Mouse (Mus musculus): Measurements from ENCODE around the gene Gm10563. TPM values are rescaled to one million over a fixed set of nuclear protein-coding genes. Genes with fewer than 3 reads are reported as not detected.
"Not testable (repeated sequence)": the region's sequence is repeated elsewhere in the genome, so short reads cannot be mapped to it uniquely, and the experiment has no call there.

Gene Gm10563
- not detected for polyA plus RNA-seq (2012; fragmentation: generic; extraction: Trizol)

GRCm38 (mm10) chr4:155645308-155645707, at the start of gene Gm10563:
Gm10563 (minus strand) TSS chr4:155645408.
- H3K27me3 ChIP-seq (ENCODE audit: control insufficient read depth, insufficient read depth, insufficient read length); H3K79me2 ChIP-seq (ENCODE audit: control insufficient read depth, insufficient read depth); H3K4me2 ChIP-seq (ENCODE audit: low read depth); H3K4me3 ChIP-seq; H3ac ChIP-seq (ENCODE audit: control insufficient read depth, insufficient read length): not testable (repeated sequence)
- H3K36me3 ChIP-seq (ENCODE audit: control insufficient read depth, insufficient read depth), result peaks cover 48% of the 10 kb centered on the region

DNA sequence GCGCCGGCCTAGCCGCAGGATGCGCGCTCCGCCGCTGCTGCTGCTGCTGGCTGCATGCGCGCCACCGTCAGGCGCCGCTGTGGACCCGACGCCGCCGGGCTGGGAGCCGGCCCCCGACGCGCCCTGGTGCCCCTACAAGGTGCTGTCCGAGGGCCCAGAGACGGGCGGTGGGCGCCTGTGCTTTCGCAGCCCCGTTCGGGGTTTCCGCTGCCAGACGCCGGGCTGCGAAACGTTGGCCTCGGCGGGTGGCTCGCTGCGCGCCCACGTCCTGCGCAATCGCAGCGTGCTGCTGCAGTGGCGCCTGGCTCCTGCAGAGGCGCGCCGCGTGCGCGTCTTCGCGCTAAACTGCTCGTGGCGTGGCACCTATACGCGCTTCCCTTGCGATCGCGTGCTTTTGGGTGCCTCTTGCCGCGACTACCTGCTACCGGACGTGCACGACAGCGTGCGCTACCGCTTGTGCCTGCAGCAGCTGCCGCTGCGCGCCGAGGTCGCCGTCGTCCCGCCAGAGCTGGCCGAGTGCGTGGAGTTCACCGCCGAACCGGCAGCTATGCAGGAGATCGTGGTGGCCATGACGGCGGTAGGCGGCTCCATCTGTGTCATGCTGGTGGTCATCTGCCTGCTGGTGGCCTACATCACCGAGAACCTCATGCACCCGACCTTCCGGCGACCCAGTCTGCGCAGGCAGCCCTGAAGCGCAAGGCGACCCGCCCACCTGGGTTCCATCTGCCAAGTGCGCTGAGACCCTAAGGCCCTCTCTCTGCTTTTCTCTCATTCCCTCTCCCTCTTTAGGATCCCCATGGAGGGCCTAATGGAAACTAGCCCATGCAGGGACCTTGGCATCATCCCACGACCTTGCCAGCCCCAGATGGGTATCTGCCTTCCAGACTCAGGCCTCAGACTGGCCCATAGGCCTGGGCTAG, 49.5 kb upstream of the Gm10563 start:
- peak overlapping the region; percentile 15 for H3K4me3 ChIP-seq
- H3K4me2 ChIP-seq (ENCODE audit: low read depth), result peak overlapping the region; percentile 69
- H3K27me3 ChIP-seq (ENCODE audit: control insufficient read depth, insufficient read depth, insufficient read length), result no peaks in the 10 kb centered on the region
- H3K36me3 ChIP-seq (ENCODE audit: control insufficient read depth, insufficient read depth), result no peaks in the 10 kb centered on the region
- TF ChIP-seq POLR2A (IDR thresholded peaks at IDR 0.05; ENCODE audit: insufficient read length, low read depth) (peak; percentile 52), POLR2AphosphoS2 (IDR thresholded peaks at IDR 0.05; ENCODE audit: insufficient read length, low read depth) (no peak), MYOD1 (IDR thresholded peaks at IDR 0.05; ENCODE audit: control insufficient read depth in 1 of 3, insufficient read length in 2 of 3, low read depth in 2 of 3) (peak in 2 of 3 experiments; percentile 25 to 71), MYOG (IDR thresholded peaks at IDR 0.05; ENCODE audit: control insufficient read depth in 1 of 3, insufficient read depth in 1 of 3, insufficient read length in 2 of 3, low read depth in 2 of 3) (peak in 1 of 3 experiments; percentile 27)
- peak overlapping the region; percentile 43 for H3ac ChIP-seq (ENCODE audit: control insufficient read depth, insufficient read length)
- H3K79me2 ChIP-seq (ENCODE audit: control insufficient read depth, insufficient read depth), result no peaks in the 10 kb centered on the region

DNA sequence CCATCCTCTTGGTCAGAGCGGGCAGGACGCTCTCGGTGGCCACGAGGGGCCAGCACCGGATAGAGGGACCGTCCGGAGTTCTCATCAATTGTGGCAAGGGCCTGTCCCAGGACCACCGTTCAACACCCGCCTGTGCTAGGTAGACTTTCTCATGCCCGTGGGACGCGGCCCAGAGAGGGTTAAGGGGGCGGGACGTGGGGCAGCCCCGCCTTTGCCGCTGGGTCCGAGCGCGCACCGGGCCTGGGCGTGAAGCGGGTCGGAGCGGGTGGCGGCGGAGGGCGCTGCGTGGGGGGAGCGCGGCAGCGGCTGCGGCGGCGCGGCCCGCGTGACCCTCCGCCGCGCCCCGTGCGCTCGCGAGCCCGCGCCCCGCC, 48.9 kb upstream of the Gm10563 start, which contains the start of gene Fndc10:
Gene Fndc10 (plus strand): TSS at position 232 of the 371 bp plus-strand sequence.
- Histone ChIP-seq H3K36me3 (ENCODE audit: control insufficient read depth, insufficient read depth) (no peaks in the 10 kb centered on the region), H3K4me3 (peak within 1 kb of the TSS; percentile 15), H3K27me3 (ENCODE audit: control insufficient read depth, insufficient read depth, insufficient read length) (no peaks in the 10 kb centered on the region), H3K4me2 (ENCODE audit: low read depth) (peak within 1 kb of the TSS; percentile 70), H3ac (ENCODE audit: control insufficient read depth, insufficient read length) (peak within 1 kb of the TSS; percentile 43), H3K79me2 (ENCODE audit: control insufficient read depth, insufficient read depth) (no peaks in the 10 kb centered on the region)
- TF ChIP-seq REST (IDR thresholded peaks at IDR 0.05; ENCODE audit: insufficient read depth, insufficient read length) (no peak), POLR2A (IDR thresholded peaks at IDR 0.05; ENCODE audit: insufficient read length, low read depth) (peak; percentile 56), MYOD1 (IDR thresholded peaks at IDR 0.05; ENCODE audit: control insufficient read depth in 1 of 3, insufficient read length in 2 of 3, low read depth in 2 of 3) (no peak), MAX (IDR thresholded peaks at IDR 0.05; ENCODE audit: low read depth) (no peak)

DNA sequence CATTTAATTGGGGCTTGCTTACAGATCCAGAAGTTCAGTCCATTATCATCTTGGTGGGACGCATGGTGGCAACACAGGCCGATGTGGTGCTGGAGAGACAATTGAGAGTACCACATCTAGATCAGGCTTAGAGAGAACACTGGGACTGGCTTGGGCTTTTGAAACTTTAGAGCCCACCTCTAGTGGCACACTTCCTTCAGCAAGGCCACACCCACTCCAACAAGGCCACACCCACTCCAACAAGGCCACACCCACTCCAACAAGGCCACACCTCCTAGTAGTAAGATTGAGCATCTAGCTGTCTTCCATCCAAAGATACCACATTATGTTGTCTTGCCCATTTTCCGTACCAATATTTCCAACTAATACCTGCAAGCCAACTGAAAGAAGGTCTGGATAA, 47.2 kb upstream of the Gm10563 start:
- Histone ChIP-seq H3K79me2 (ENCODE audit: control insufficient read depth, insufficient read depth) (no peaks in the 10 kb centered on the region), H3K36me3 (ENCODE audit: control insufficient read depth, insufficient read depth) (no peaks in the 10 kb centered on the region)

DNA sequence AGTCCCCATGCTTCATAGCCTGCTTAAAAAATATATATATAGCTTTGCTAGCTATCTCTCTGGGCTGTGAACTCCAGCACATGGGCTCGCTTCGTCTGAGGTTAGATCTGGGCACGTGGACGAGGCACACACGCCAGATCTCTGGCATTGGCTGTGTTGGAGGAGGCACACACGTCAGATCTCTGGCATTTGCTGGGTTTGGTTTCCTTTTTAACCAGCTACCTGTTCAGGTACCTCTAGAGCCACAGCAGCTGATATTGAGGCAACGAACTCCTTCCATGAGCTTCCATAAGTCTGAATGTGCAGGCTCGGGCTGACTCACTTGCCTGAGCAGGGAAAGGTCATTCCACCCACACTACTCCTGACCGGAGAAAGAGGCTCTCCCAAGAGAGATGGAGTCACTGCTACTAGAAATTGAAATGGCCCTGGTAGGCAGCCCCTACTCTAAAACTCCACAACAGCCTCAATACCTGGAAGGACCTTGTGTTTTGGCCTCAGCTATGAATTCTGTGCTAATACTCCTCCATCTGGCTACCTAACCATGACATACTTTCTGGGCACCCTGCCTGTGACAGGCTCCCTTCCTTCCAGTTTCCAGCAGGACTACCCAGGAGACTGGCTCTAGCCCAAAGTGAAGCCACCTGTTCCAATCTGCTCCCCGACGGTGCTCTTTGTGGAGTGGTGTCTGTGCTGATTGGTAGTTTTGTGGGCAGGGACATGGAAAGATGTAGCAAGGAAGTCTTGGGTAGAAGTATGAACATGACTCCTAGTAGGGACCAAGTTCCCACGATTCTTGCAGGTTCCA, 45.6 kb upstream of the Gm10563 start:
- Histone ChIP-seq H3K4me3 (no peak overlapping the region), H3K27me3 (ENCODE audit: control insufficient read depth, insufficient read depth, insufficient read length) (peaks cover 9% of the 10 kb centered on the region), H3ac (ENCODE audit: control insufficient read depth, insufficient read length) (no peak overlapping the region), H3K4me2 (ENCODE audit: low read depth) (no peak overlapping the region), H3K79me2 (ENCODE audit: control insufficient read depth, insufficient read depth) (no peaks in the 10 kb centered on the region), H3K36me3 (ENCODE audit: control insufficient read depth, insufficient read depth) (no peaks in the 10 kb centered on the region)
- TF ChIP-seq MYOG (IDR thresholded peaks at IDR 0.05; ENCODE audit: control insufficient read depth in 1 of 3, insufficient read depth in 1 of 3, insufficient read length in 2 of 3, low read depth in 2 of 3) (no peak), CEBPB (IDR thresholded peaks at IDR 0.05; ENCODE audit: insufficient read depth, poor library complexity, severe bottlenecking) (no peak), REST (IDR thresholded peaks at IDR 0.05; ENCODE audit: insufficient read depth, insufficient read length) (no peak), TCF3 (IDR thresholded peaks at IDR 0.05; ENCODE audit: insufficient read length, low read depth) (no peak), SRF (IDR thresholded peaks at IDR 0.05; ENCODE audit: control insufficient read depth, insufficient read length, low read depth) (no peak), POLR2A (IDR thresholded peaks at IDR 0.05; ENCODE audit: insufficient read length, low read depth) (no peak), MYOD1 (IDR thresholded peaks at IDR 0.05; ENCODE audit: control insufficient read depth in 1 of 3, insufficient read length in 2 of 3, low read depth in 2 of 3) (no peak), POLR2AphosphoS2 (IDR thresholded peaks at IDR 0.05; ENCODE audit: insufficient read length, low read depth) (no peak), USF1 (IDR thresholded peaks at IDR 0.05; ENCODE audit: low read depth) (no peak), MAX (IDR thresholded peaks at IDR 0.05; ENCODE audit: low read depth) (no peak), E2F4 (IDR thresholded peaks at IDR 0.05; ENCODE audit: insufficient read depth) (no peak), TCF12 (IDR thresholded peaks at IDR 0.05; ENCODE audit: insufficient read depth, poor library complexity, severe bottlenecking) (no peak)

More for the DNA sequence above, 47.2 kb upstream of the Gm10563 start:
- Histone ChIP-seq H3ac (ENCODE audit: control insufficient read depth, insufficient read length) (no peak overlapping the region), H3K4me2 (ENCODE audit: low read depth) (no peak overlapping the region), H3K27me3 (ENCODE audit: control insufficient read depth, insufficient read depth, insufficient read length) (no peaks in the 10 kb centered on the region), H3K4me3 (no peak overlapping the region)
- TF ChIP-seq CEBPB (IDR thresholded peaks at IDR 0.05; ENCODE audit: insufficient read depth, poor library complexity, severe bottlenecking) (no peak), TCF12 (IDR thresholded peaks at IDR 0.05; ENCODE audit: insufficient read depth, poor library complexity, severe bottlenecking) (no peak), MAX (IDR thresholded peaks at IDR 0.05; ENCODE audit: low read depth) (no peak), TCF3 (IDR thresholded peaks at IDR 0.05; ENCODE audit: insufficient read length, low read depth) (no peak), POLR2AphosphoS2 (IDR thresholded peaks at IDR 0.05; ENCODE audit: insufficient read length, low read depth) (no peak)

GRCm38 (mm10) chr4:155687764-155688163, 42.6 kb upstream of the Gm10563 start:
- peaks cover 15% of the 10 kb centered on the region for H3K27me3 ChIP-seq (ENCODE audit: control insufficient read depth, insufficient read depth, insufficient read length)
- H3K36me3 ChIP-seq (ENCODE audit: control insufficient read depth, insufficient read depth); H3K79me2 ChIP-seq (ENCODE audit: control insufficient read depth, insufficient read depth); H3K4me3 ChIP-seq; H3ac ChIP-seq (ENCODE audit: control insufficient read depth, insufficient read length); H3K4me2 ChIP-seq (ENCODE audit: low read depth): not testable (repeated sequence)

GRCm38 (mm10) chr4:155683670-155684277, 38.6 kb upstream of the Gm10563 start:
- H3K27me3 ChIP-seq (ENCODE audit: control insufficient read depth, insufficient read depth, insufficient read length), result peaks cover 15% of the 10 kb centered on the region
- H3K79me2 ChIP-seq (ENCODE audit: control insufficient read depth, insufficient read depth); H3K36me3 ChIP-seq (ENCODE audit: control insufficient read depth, insufficient read depth); H3K4me2 ChIP-seq (ENCODE audit: low read depth); H3ac ChIP-seq (ENCODE audit: control insufficient read depth, insufficient read length); H3K4me3 ChIP-seq: not testable (repeated sequence)
